Mouse (Mus musculus): Measurements from ENCODE around the gene Snap47. TPM values are rescaled to one million over a fixed set of nuclear protein-coding genes. Genes with fewer than 3 reads are reported as not detected.
A peak's percentile ranks its signal among the peaks of the same experiment; 100 is the strongest.

Snap47 gene
- polyA plus RNA-seq (2011; ENCODE audit: insufficient read depth, insufficient read length, low read depth, missing spikeins), result 70.4 and 78.6 TPM in 2 replicates

- Histone ChIP-seq H3K36me3 (ENCODE audit: control insufficient read depth, insufficient read depth, low read length, poor library complexity, severe bottlenecking) (peaks cover 30% of the 10 kb centered on the region), H3K27ac (ENCODE audit: insufficient read depth, low read length) (peak within 1 kb of the TSS; percentile 54; the same call in 1 of the 2 replicates), H3K4me1 (ENCODE audit: control insufficient read depth, insufficient read depth, low read length) (no peaks in the 10 kb centered on the region), H3K9ac (ENCODE audit: low read depth, poor library complexity, severe bottlenecking) (peak within 1 kb of the TSS; percentile 88), H3K27me3 (ENCODE audit: control insufficient read depth, insufficient read depth, low read length, poor library complexity, severe bottlenecking) (no peaks in the 10 kb centered on the region), H3K9me3 (replicated peaks; ENCODE audit: control insufficient read depth, insufficient read depth, low read length, poor library complexity, severe bottlenecking) (no peaks in the 10 kb centered on the region), H3K4me3 (ENCODE audit: low read depth, low read length) (peak within 1 kb of the TSS; percentile 81)
- TF ChIP-seq POLR2A (IDR thresholded peaks at IDR 0.05; ENCODE audit: insufficient read depth, low read length) (no peak), EP300 (IDR thresholded peaks at IDR 0.05; ENCODE audit: insufficient read depth, low read depth, low read length) (no peak), CTCF (IDR thresholded peaks at IDR 0.05; ENCODE audit: low read depth, low read length) (no peak)
Measured at GRCm38 (mm10) chr11:59451086-59451485, at the start of gene Snap47. TSS of gene Snap47 (minus strand) at chr11:59451186.

GRCm38 (mm10) chr11:59497747-59498146, 46.8 kb upstream of the Snap47 start:
- Histone ChIP-seq H3K9ac (ENCODE audit: low read depth, poor library complexity, severe bottlenecking) (no peak overlapping the region), H3K36me3 (ENCODE audit: control insufficient read depth, insufficient read depth, low read length, poor library complexity, severe bottlenecking) (peaks cover 88% of the 10 kb centered on the region), H3K27me3 (ENCODE audit: control insufficient read depth, insufficient read depth, low read length, poor library complexity, severe bottlenecking) (no peaks in the 10 kb centered on the region), H3K4me3 (ENCODE audit: low read depth, low read length) (no peak overlapping the region), H3K9me3 (replicated peaks; ENCODE audit: control insufficient read depth, insufficient read depth, low read length, poor library complexity, severe bottlenecking) (no peaks in the 10 kb centered on the region), H3K4me1 (ENCODE audit: control insufficient read depth, insufficient read depth, low read length) (no peaks in the 10 kb centered on the region), H3K27ac (ENCODE audit: insufficient read depth, low read length) (no peak overlapping the region)
- TF ChIP-seq CTCF (IDR thresholded peaks at IDR 0.05; ENCODE audit: low read depth, low read length), result peak; percentile 44
- TF ChIP-seq POLR2A (IDR thresholded peaks at IDR 0.05; ENCODE audit: insufficient read depth, low read length), result no peak
- TF ChIP-seq EP300 (IDR thresholded peaks at IDR 0.05; ENCODE audit: insufficient read depth, low read depth, low read length), result no peak

DNA sequence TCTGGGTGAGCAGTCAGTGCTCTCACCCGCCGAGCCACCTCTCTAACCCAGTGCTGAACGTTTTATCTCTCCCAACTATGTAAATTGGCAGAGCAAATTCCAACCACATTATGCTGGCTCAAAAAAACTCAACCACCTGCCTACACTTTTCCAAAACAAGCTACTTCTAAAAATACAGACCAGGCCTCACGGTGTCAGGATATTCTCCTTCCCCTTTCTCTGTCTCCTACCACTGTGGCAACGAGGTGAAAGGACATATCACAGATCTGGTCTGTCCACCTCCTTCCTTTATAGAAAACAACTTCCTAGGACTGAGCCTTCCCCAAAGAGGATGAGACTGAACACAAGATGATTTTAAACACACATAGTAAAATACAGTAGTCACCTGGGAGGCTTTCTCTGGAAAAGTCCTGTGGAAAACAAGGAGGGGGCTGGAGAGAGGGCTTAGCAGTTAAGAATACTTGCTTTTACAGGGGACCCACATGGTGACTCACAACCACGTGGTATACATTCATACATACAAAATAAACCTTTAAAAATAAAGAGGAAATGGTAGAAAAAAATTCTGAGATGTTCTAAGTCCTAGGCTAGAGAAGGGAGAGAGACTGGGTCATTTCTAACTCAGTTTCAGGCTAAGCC, 45.8 kb upstream of the Snap47 start:
- H3K27me3 ChIP-seq (ENCODE audit: control insufficient read depth, insufficient read depth, low read length, poor library complexity, severe bottlenecking), result no peaks in the 10 kb centered on the region
- H3K4me3 ChIP-seq (ENCODE audit: low read depth, low read length), result no peak overlapping the region
- H3K36me3 ChIP-seq (ENCODE audit: control insufficient read depth, insufficient read depth, low read length, poor library complexity, severe bottlenecking), result peaks cover 88% of the 10 kb centered on the region
- no peak for TF ChIP-seq CTCF (IDR thresholded peaks at IDR 0.05; ENCODE audit: low read depth, low read length)
- no peak for TF ChIP-seq POLR2A (IDR thresholded peaks at IDR 0.05; ENCODE audit: insufficient read depth, low read length)
- TF ChIP-seq EP300 (IDR thresholded peaks at IDR 0.05; ENCODE audit: insufficient read depth, low read depth, low read length), result no peak
- H3K9me3 ChIP-seq (replicated peaks; ENCODE audit: control insufficient read depth, insufficient read depth, low read length, poor library complexity, severe bottlenecking), result no peaks in the 10 kb centered on the region
- H3K4me1 ChIP-seq (ENCODE audit: control insufficient read depth, insufficient read depth, low read length), result no peaks in the 10 kb centered on the region
- no peak overlapping the region for H3K27ac ChIP-seq (ENCODE audit: insufficient read depth, low read length)
- H3K9ac ChIP-seq (ENCODE audit: low read depth, poor library complexity, severe bottlenecking), result no peak overlapping the region

- Histone ChIP-seq H3K27me3 (ENCODE audit: control insufficient read depth, insufficient read depth, low read length, poor library complexity, severe bottlenecking) (no peaks in the 10 kb centered on the region), H3K27ac (ENCODE audit: insufficient read depth, low read length) (no peak overlapping the region), H3K9me3 (replicated peaks; ENCODE audit: control insufficient read depth, insufficient read depth, low read length, poor library complexity, severe bottlenecking) (no peaks in the 10 kb centered on the region), H3K4me3 (ENCODE audit: low read depth, low read length) (no peak overlapping the region), H3K9ac (ENCODE audit: low read depth, poor library complexity, severe bottlenecking) (no peak overlapping the region), H3K4me1 (ENCODE audit: control insufficient read depth, insufficient read depth, low read length) (no peaks in the 10 kb centered on the region), H3K36me3 (ENCODE audit: control insufficient read depth, insufficient read depth, low read length, poor library complexity, severe bottlenecking) (peaks cover 44% of the 10 kb centered on the region)
- TF ChIP-seq CTCF (IDR thresholded peaks at IDR 0.05; ENCODE audit: low read depth, low read length), result no peak
- no peak for TF ChIP-seq EP300 (IDR thresholded peaks at IDR 0.05; ENCODE audit: insufficient read depth, low read depth, low read length)
- TF ChIP-seq POLR2A (IDR thresholded peaks at IDR 0.05; ENCODE audit: insufficient read depth, low read length), result no peak
Measured at GRCm38 (mm10) chr11:59486222-59486621, 35.2 kb upstream of the Snap47 start.

DNA sequence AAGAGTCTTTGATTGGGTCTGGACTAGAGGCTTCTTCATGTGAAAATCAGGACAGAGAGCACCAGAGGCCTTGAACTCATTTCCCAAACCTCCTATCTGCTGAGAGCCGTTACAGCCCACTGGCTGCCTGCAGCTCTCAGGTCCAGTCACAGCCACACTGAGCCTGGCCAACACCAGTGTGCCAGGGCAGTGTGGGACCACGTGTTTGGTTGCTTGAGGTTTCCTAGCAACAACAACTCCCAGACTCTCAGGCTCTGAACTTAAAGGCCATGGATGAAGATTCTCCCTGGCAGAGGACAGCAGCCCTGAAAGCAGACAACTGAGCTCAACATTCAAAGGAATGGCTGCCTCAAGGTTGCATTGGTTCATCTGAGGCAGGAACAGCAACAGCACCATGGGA, 34.7 kb upstream of the Snap47 start:
- Histone ChIP-seq H3K9me3 (replicated peaks; ENCODE audit: control insufficient read depth, insufficient read depth, low read length, poor library complexity, severe bottlenecking) (no peaks in the 10 kb centered on the region), H3K36me3 (ENCODE audit: control insufficient read depth, insufficient read depth, low read length, poor library complexity, severe bottlenecking) (peaks cover 40% of the 10 kb centered on the region), H3K9ac (ENCODE audit: low read depth, poor library complexity, severe bottlenecking) (no peak overlapping the region), H3K4me3 (ENCODE audit: low read depth, low read length) (no peak overlapping the region), H3K4me1 (ENCODE audit: control insufficient read depth, insufficient read depth, low read length) (no peaks in the 10 kb centered on the region), H3K27ac (ENCODE audit: insufficient read depth, low read length) (no peak overlapping the region), H3K27me3 (ENCODE audit: control insufficient read depth, insufficient read depth, low read length, poor library complexity, severe bottlenecking) (no peaks in the 10 kb centered on the region)
- no peak for TF ChIP-seq EP300 (IDR thresholded peaks at IDR 0.05; ENCODE audit: insufficient read depth, low read depth, low read length)
- no peak for TF ChIP-seq POLR2A (IDR thresholded peaks at IDR 0.05; ENCODE audit: insufficient read depth, low read length)
- TF ChIP-seq CTCF (IDR thresholded peaks at IDR 0.05; ENCODE audit: low read depth, low read length), result no peak

GRCm38 (mm10) chr11:59483212-59483611, 32.2 kb upstream of the Snap47 start:
- Histone ChIP-seq H3K4me3 (ENCODE audit: low read depth, low read length) (no peak overlapping the region), H3K9me3 (replicated peaks; ENCODE audit: control insufficient read depth, insufficient read depth, low read length, poor library complexity, severe bottlenecking) (no peaks in the 10 kb centered on the region), H3K27me3 (ENCODE audit: control insufficient read depth, insufficient read depth, low read length, poor library complexity, severe bottlenecking) (no peaks in the 10 kb centered on the region), H3K9ac (ENCODE audit: low read depth, poor library complexity, severe bottlenecking) (no peak overlapping the region), H3K4me1 (ENCODE audit: control insufficient read depth, insufficient read depth, low read length) (no peaks in the 10 kb centered on the region), H3K36me3 (ENCODE audit: control insufficient read depth, insufficient read depth, low read length, poor library complexity, severe bottlenecking) (peaks cover 21% of the 10 kb centered on the region), H3K27ac (ENCODE audit: insufficient read depth, low read length) (no peak overlapping the region)
- TF ChIP-seq EP300 (IDR thresholded peaks at IDR 0.05; ENCODE audit: insufficient read depth, low read depth, low read length) (no peak), POLR2A (IDR thresholded peaks at IDR 0.05; ENCODE audit: insufficient read depth, low read length) (no peak)

All from ES-Bruce4 (cell line).